Mouse (Mus musculus) thymus, adult 18-20 months (tissue): ENCODE results near the gene Hsd3b6.
"Not testable (repeated sequence)": the region's sequence is repeated elsewhere in the genome, so short reads cannot be mapped to it uniquely, and the experiment has no call there.

Source experiments
- DNase-seq, 2 experiments: peaks; one replicate each; pipeline ENCODE4 v3.0.0; 2022; ENCODE audit warnings: mixed read lengths in 2 of 2

Hsd3b6 gene

DNA sequence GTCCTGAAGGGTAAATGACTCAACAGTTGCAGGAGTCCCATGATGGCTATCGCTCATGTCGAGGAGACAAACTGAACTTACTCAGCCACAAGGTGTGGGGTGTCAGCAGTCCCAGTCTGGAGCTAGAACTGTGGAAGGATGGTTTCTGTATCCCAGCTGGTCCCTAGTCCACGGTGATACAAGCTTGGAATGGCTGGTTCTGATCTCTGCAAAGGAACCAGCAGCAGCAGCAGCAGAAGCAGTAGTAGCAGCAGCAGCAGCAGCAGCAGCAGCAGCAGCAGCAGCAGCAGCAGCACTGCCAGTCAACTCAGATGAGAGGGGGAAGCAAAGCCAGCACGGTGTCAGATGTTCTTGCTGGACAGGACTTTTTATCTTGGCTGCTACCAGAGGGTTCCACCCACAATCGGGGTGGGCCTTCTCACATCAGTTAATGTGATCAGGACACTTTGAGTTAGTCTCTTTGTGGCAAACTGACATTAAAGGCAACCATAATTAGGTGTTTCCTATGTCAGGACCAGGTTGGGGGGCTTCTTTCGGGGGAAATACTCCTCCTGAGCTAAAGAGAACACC is at the start of gene Hsd3b6:
TSS of gene Hsd3b6 (minus strand) at position 343 of the 570 bp plus-strand sequence.
- DNase-seq, result no peak

DNA sequence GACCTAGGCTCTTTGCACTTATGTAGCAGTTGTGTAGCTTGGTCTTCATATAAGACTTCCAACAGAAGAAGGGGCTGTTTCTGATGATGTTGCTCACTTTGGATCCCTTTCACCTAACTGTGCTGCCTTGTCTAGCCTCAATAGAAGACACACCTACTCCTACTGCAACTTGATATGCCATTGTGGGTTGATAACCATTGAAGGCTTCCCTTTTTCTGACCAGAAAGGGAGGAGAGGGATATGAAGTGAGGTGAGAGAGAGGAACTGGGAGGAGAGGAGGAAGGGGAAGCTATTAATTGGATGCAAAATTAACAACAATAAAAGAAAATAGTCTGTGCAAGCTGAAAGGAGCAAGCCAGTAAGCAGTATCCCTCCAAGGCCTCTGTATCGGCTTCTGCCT is 48.6 kb upstream of the Hsd3b6 start:
- no peak for DNase-seq

DNA sequence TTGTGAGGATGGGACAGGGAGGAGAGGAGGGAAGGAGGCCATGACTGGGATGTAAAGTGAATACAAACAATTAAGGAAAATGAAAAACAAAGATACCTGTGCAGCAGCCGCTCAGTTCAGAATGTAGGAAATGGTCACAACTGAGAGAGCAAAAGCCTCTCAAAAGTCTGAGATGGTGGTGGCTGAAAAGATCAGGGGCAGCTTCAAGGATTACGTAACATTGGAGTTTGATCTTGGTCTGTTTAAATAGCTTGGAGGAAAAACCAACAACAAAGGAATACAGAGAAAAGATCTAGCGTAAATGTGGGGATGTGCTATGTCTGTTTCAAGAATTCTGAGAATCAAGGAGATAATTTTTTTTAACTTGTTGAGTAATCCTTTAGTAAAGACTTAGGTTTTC is 45.3 kb upstream of the Hsd3b6 start, which contains the start of gene Hsd3b1:
TSS of gene Hsd3b1 (minus strand) at position 219 of the 400 bp plus-strand sequence.
- no peak for DNase-seq

DNA sequence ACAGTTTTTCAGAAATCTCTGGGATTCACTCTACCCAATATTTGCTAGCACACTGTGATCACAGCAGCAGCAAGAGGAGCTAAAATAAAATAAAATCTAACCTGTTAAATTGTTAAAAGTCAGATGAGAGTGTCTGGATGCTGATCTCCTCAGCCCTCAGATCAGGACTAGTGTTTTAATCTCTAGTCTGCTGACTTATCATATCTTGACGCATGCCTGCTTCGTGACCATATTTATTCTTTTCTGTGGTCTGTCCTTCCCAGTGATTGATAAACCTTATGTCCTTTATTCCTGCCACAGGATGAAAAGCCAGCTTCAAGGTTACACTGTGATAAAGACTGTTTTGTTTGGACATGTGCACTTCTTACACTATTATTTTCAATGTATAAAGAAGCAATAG is 43.8 kb upstream of the Hsd3b6 start:
- no peak for DNase-seq

DNA sequence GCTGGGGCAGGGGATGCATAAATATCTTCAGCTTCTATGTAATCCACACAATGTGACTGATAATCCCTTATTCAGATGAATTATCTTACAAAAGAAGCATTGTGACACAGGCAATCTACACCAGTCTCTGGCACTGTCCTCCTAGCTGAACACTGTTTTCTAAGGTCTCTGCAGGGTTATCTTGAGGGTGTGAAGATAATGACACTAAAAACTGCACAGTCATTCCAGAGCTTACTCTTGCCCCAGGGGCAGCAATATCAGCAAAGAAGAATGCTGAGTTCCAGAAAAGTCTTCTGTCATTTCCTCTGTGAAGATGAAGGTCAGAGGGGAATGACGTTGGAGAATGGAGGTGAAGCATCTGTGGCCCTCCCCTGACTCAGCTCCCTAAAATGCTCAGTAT is 42.6 kb upstream of the Hsd3b6 start:
- DNase-seq, result no peak

DNA sequence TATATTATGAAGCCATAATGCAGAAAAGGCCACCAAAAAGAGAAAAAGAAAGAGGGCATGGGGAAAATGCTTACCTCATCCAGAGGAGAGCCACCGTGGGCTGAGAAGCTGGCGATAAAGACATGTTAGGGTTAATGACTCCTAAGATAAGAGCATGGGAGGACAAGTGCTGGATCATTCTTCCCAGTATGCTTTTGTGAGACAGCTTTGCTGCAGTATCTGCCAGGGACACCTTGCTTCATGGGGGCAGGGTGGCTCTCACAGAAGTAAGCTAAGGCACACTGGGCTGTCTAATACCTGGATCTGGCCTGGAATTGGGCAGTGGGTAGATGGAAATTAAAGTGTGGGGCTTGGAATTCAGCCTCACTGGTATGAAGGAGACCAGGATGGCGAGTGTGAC is 40.9 kb upstream of the Hsd3b6 start:
- no peak for DNase-seq

DNA sequence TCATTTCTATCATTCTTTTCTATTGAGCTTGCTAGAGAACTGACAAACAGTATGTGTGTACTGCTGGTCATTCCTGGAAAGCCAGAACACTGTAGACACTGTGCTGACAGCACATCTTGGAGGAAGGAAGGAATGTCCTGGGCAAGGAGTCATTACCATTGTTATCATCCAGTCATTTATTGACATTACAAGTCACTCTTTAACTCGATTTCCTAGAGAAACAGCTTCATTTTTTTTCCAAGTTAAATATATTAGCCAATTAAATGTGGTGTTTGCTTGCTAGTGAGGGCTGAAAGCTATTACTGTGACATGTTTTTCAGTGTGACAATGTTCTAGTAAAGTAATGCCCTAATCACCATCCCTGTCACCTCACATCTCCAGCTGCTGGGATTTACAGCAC is 39.4 kb upstream of the Hsd3b6 start:
- no peak for DNase-seq

DNA sequence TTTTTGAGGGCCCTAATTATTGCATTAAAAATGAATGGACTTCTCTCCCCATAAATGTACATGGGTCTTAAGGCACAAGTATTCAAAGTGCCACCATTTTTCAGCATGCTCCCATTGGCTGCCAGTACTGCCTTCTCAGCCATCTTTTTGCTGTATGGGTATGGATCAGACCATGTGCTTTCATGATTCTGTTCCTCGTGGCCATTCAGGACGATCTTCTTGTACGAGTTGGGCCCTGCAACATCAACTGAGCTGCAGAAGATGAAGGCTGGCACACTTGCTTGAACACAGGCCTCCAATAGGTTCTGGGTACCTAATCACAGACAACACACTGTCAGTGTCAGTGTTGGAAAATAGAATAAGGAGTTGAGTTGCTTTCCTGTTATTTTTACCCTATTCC is 38.8 kb upstream of the Hsd3b6 start:
- no peak for DNase-seq

DNA sequence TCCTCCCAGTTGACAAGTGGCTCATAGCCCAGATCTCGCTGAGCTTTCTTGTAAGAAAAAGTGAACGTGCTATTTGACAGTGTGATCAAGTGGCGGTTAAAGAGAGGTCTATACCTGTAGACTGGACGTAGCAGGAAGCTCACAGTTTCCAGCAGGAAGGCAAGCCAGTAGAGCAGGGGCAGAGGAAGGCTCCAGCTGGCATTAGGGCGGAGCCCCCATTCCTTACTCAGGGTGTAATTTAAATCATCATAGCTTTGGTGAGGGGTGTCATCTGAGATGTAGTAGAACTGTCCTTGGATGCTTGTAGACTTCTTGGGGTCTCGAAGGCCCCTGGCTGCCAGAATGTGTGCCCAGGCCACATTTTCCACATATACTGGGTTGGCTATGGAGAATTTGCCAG is 38.4 kb upstream of the Hsd3b6 start:
- no peak for DNase-seq

DNA sequence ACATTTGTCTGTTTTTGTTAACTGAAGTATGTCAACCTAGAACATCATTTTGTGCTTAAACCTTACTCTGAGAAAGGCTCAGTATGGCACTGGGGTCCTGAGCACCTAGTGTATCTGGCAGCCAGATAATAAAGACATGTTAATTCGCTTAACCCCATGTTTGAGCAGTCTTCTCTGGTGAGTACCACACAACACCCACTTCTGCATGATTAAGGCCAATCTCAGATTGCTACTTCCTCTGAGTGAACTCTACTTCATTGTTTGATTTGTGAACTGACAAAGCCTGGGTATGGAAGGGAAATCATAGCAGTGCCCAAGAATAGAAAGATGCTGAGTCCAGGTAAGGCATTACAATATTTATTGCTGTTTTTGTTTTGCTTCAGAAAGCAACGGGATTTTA is 37.6 kb upstream of the Hsd3b6 start:
- no peak for DNase-seq

DNA sequence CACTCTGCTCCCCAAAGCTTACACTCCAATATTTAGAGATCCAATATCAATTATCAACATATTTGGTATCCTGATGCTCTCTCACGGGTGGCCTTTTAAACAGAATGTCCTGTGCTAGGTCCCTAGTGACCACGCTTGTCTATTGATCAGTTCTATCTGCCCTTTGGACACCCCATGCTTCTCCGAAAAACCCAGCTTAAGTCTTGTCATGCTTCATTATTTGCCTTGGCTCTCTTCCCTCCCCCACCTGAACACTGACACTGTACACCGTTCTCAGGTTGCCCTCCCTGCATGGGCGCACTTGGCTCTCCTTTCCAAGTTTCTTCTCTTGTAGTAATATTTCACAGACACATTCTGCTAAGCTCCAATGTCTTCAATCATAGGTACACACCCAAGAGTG is 36.0 kb upstream of the Hsd3b6 start:
- no peak for DNase-seq

DNA sequence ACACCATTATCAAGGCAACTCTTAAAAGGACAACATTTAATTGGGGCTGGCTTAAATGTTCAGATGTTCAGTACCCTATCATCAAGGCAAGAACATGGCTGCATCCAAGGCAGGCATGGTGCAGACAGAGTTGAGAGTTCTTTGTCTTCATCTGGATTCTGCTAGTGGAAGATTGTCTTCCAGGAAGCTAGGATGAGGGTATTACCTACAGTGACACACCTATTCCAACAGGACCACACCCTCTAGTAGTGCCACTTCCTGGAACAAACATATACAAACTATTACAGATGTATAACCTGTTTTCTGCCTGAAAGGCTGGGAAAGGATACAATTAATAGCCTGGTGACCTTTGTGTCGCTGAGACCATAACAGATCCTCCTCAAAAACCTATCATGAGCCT is 34.7 kb upstream of the Hsd3b6 start:
- DNase-seq, result no peak

DNA sequence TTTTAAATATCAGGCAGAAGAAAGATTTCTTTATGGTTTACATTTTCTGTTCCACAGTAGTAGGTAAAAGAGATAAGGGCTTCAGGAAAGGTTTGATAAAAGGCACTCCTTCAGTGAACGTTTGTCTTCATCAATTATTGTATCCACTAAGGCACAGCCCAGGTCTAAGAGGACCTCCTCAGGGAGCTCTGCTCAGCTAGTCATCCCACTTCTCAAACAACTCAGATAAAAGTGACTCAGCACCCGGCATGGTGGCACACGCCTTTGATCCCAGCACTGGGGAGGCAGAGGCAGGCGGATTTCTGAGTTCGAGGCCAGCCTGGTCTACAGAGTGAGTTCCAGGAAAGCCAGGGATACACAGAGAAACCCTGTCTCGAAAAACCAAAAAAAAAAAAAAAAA is 1.6 kb downstream of the Hsd3b6 start:
- DNase-seq, result not testable (repeated sequence)

DNA sequence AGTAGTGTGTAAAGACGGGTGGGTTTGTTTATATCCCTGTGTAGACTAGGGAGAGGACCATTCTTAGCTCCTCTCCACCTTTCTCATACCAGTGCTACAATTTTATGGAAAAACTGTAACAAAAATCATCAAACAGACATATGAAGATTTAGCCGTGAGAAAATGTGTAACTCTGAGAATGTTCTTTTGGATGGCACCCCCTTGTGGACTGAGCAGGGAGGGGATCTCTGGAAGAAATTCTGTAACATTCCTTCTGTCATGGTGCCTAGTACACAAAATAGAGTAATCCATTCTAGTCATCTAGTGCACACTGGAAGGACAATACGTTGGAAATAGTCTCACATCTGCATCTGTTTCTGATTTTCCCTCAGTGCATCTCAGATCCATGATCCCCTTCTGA is 9.2 kb downstream of the Hsd3b6 start:
- DNase-seq, result not testable (repeated sequence)

DNA sequence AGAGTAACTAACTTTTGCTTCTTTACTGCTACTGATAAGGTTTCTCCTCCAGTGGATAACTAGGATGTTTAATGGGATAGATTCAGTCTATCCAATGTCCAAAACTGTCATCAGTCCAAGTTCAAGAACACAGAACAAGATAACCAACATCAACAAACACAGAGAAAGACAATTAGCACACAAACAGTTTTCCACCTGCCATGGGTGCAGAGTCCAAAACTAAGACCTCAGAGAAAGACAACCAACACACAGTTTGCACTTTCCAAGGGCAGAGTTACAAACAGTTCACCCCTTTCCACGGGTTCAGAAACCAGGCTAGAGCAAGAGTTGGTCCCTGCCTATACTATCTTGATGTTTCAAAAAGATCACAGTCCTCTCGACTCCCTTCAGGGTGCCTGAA is 27.7 kb downstream of the Hsd3b6 start:
- no peak for DNase-seq

DNA sequence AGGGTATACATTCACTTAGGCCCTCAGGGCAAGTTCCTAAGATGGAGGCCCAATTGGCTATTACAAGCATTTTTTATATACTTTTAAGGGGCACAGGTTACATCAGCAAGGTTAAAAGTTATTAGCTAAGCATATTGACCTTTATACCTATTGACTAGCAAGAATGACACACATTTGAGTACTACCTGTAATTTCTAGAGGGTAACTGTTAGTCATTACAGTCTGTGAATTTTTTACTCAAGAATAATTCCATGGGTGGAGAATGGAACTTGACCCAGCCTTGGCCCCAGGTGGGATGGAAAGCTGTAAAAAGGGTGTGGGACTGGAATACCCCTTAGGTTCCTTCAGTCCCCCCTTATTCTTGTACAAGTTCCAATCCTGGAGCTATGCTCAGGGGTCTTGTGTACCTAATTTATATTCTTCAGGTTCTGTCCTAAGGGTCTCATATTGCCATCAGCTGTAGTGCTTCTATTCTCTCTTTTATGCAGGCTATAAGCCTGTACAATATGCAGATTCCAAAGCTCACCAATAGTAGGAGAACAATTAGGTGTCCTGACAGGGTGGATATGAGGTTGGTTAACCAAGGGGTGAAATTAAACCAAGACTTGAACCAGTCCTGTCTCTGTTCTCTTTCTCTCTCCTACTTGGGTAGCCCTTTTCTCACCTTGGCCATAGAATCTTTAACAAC is 31.9 kb downstream of the Hsd3b6 start:
- DNase-seq, result no peak

DNA sequence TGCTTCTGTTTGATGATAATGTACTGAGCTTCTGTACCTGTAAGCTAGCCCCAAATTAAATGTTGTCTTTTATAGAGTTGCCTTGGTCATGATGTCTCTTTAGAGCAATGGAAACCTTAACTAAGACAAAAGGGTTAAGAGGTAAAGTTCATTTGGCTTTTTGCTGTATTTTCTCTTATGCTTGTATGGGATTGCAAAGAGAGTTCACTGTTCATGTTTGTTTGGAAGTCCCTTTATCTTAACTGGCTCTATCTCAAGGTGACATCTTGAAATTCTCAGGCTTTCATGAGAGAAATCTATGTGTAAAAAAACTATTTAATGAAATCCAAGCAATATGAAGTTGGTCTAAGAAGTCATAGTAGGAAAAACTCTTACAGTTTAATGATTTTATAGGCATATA is 33.3 kb downstream of the Hsd3b6 start:
- DNase-seq, result no peak

DNA sequence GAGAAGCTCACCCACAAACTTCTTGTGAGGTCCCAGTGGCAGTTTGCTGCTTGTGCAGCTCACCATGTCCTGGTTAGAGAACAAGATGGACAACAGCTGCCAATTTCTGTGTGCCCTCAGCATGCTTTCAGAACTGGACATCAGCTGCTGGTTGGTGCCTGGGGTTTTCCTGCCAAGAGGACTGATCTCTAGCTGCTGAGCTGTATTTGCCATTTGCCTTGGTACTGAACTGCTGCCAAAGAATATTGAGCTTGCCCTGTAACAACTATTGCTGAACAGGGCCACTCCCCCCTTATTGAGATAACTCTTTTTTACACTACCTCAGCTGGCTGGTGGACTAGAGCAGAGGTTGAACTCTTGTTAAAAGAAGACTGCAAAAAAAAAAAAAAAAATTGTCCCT is 50.1 kb downstream of the Hsd3b6 start:
- DNase-seq, result no peak

DNA sequence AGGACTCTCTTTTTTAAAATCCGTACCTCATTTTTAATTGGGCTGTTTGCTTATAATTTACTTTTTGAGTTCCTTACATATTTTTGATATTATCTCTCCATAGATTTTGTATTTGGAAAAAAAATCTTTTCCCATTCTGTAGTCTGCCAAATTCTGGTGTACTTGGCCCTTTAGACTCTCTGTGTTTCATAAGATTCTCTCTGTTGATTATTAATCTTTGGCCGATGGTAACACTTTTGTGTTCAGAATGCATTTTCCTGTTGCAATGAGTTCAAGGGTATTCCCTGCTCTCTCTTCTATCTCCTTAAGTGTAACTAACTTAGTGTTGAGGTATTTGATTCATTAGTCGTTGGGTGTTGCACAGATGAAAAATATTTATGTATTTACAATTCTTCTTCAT is 57.4 kb downstream of the Hsd3b6 start:
- no peak for DNase-seq
